Mouse (Mus musculus) inflammation-experienced regulatory T-cells (primary cell): Measurements from ENCODE around the gene Sema3f. TPM values are rescaled to one million over a fixed set of nuclear protein-coding genes. Genes with fewer than 3 reads are reported as not detected.

ENCODE experiments used
- polyA plus RNA-seq, 2 experiments: library from polyadenylated mRNA; unstranded; fragments of 100-300 nt; shearing (Covaris generic); gene quantifications; one replicate each; pipeline ENCODE4 v1.2.1; 2017

The Sema3f gene
- polyA plus RNA-seq: under 1 TPM; 0.12 TPM

DNA sequence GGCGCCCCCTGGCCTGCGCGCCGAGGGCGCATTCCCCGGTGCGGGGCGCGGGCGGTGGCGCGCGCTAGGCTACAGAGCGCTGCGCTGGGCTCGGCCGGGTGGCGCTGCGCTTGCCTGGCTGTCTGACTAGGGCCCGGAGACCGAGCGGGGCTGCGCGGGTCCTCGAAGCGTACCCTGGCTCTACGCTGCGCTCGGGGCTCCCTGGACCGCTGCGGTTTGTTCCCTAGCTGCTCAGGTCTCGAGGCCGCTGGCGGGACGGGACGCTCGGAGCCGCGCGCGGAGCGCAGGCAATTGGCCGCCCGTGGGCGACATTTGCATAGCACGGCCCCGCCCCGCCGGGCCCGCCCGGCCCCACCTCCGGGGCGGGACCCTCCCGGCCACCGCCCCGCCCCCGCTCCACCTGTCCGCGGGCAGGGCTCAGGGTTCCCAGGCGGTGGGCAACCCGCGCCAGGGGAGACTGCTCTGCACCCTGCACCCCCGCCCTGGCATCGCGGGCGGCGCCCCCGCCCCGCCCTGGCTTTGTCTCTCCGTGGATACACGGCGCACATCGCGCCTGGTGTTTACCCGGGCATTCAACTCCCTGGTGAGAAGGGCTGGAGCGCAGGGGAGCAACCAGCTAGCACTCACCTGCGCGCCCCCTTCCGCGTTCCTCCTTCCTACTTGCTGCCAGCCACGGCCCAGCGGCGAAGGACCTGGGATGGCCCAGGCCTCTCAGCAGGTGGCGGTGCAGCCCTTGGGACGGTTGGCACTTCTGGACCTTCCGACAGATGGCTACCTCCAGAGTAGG is at the start of gene Sema3f:
Gene Sema3f (minus strand): TSS at position 779 of the 787 bp plus-strand sequence.

DNA sequence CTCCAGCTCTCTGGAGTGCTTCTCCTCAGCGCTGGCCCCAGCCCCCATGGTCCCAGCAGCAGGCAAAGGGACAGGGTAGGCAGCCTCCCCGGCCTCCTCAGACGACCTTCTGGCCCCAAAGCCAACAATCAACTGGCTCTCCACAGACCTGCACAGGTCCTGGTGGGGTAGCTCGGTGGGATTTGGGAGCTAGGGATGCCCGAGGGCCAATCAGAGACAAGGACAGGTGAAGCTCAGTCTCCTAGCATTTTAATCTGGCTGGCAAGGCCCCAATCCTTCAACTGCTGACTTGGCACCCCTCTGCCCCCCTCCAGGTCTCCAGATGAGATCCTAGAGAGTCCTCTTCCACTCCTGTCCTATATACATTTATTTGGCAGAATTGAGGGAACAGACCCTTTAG is 30.8 kb downstream of the Sema3f start, which contains the start of gene Gnat1:
Gene Gnat1 (minus strand): TSS at position 212 of the 400 bp plus-strand sequence.

DNA sequence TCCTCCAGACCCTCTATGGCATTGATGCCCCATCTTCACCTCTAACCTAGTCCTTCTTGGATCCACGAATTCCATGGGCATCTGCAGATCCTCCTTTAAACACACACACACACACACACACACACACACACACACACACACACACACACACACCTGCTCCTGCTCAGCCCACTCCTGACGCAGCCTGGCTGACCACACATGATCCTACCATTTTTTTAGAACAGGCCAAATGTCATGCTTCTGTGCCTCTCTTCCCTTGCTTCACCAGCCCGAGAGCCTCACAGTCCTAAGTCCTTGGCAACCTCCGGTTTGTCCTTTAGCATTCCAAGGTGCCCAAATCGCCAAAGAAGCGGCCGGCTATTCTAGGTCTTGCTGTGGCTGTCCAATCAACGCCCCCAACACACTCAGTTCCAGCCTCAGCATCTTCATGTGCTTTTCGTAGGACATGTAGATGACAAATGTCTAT is 40.8 kb downstream of the Sema3f start, which contains the start of gene Slc38a3:
Gene Slc38a3 (minus strand): TSS at position 51 of the 466 bp plus-strand sequence.

DNA sequence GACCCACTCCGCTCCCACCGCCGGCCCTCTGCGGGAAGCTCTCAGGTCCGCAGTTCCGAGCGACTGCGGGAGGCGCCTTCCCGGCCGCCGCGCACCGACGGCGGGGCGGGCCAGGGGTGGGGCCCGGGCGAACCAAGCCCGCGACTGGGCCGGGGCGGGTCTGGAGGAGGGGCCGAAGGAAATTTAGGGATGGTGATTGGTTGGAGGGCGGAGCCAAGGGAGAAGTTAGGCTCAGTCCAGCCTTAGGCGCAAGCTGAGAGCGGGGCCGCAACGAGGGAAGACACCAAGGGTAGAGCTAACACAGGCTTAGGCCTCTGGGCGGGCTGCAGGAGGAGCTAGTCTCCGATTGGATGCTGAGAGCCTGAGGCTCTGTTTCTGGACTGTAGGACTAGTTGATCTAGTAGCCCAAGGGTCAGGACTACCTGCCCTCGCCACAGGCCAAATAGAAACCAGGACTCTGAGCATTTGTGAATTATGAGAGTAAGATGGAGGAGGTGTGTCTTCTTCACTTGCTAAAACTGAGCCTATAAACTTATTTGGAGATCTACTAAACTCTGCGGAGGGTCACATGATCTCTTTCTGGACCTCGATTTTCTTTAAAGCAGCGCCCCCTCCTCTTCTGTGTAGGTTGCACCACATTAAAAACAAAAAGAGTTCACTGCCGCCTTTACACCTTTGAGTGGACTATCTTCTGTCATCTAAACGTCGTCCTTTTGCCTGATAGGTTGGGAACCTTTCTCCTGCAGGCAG is 74.8 kb downstream of the Sema3f start, which contains the start of gene Gnai2:
Gene Gnai2 (minus strand): TSS at position 89 of the 750 bp plus-strand sequence.

Other genes with a start within 250 kb of the Sema3f start
- gene Tmem115, start 176.5 kb downstream of the Sema3f start, polyA plus RNA-seq: 10 to 100 TPM; 46.5 to 59.2 TPM
- gene Cyb561d2, start 168.3 kb downstream of the Sema3f start, polyA plus RNA-seq: 10 to 100 TPM; 58.8 to 71.0 TPM
- gene Nprl2, start 168.2 kb downstream of the Sema3f start, polyA plus RNA-seq: 10 to 100 TPM; 62.5 to 79.4 TPM
- 1 to 10 TPM; 2.1 to 5.8 TPM for gene Zmynd10, start 163.2 kb downstream of the Sema3f start, polyA plus RNA-seq
- gene Rassf1, start 158.9 kb downstream of the Sema3f start, polyA plus RNA-seq: 10 to 100 TPM; 75.1 to 81.3 TPM
- gene Tusc2, start 147.2 kb downstream of the Sema3f start, polyA plus RNA-seq: 10 to 100 TPM; 50.9 to 54.5 TPM
- gene Hyal2, start 142.5 kb downstream of the Sema3f start, polyA plus RNA-seq: 10 to 100 TPM in 1 of 2 experiments, 1 to 10 TPM in 1; 8.8 to 13.5 TPM
- 10 to 100 TPM in 1 of 2 experiments, 1 to 10 TPM in 1; 5.5 to 11.3 TPM for gene Hyal1, start 133.5 kb downstream of the Sema3f start, polyA plus RNA-seq
- 10 to 100 TPM; 12.4 to 18.6 TPM for gene Naa80, start 131.6 kb downstream of the Sema3f start, polyA plus RNA-seq
- 1 to 10 TPM in 1 of 2 experiments, under 1 TPM in 1; 0.40 to 1.3 TPM for gene Hyal3, start 129.7 kb downstream of the Sema3f start, polyA plus RNA-seq
- 10 to 100 TPM; 17.5 to 36.3 TPM for gene Ifrd2, start 122.8 kb downstream of the Sema3f start, polyA plus RNA-seq
- gene Sema3b, start 101.2 kb downstream of the Sema3f start, polyA plus RNA-seq: not detected
- gene Gnai2, start 75.1 kb downstream of the Sema3f start, polyA plus RNA-seq: 100 to 1,000 TPM; 723 to 774 TPM
- gene Slc38a3, start 40.9 kb downstream of the Sema3f start, polyA plus RNA-seq: under 1 TPM in 1 of 2 experiments, not detected in 1; 0.98 TPM
- 1 to 10 TPM in 1 of 2 experiments, under 1 TPM in 1; 0.29 to 2.2 TPM for gene Gnat1, start 30.8 kb downstream of the Sema3f start, polyA plus RNA-seq
- 100 to 1,000 TPM; 287 to 306 TPM for gene Rbm5, start 60.5 kb upstream of the Sema3f start, polyA plus RNA-seq
- gene Rbm6, start 162.8 kb upstream of the Sema3f start, polyA plus RNA-seq: 100 to 1,000 TPM in 1 of 2 experiments, 10 to 100 TPM in 1; 94.7 to 118 TPM
- 10 to 100 TPM; 22.2 to 26.6 TPM for gene Mon1a, start 177.7 kb upstream of the Sema3f start, polyA plus RNA-seq
- gene Mst1r, start 196.4 kb upstream of the Sema3f start, polyA plus RNA-seq: 1 to 10 TPM in 1 of 2 experiments, under 1 TPM in 1; 0.17 to 3.5 TPM
- not detected for gene Actl11, start 218.0 kb upstream of the Sema3f start, polyA plus RNA-seq
- gene Camkv, start 225.2 kb upstream of the Sema3f start, polyA plus RNA-seq: 1 to 10 TPM in 1 of 2 experiments, under 1 TPM in 1; 0.12 to 2.5 TPM
- 1 to 10 TPM; 3.8 to 8.5 TPM for gene Traip, start 239.7 kb upstream of the Sema3f start, polyA plus RNA-seq